Mouse (Mus musculus) adrenal gland, postnatal 25 days (tissue): ENCODE data around the gene Ly75. TPM values are rescaled to one million over a fixed set of nuclear protein-coding genes. Genes with fewer than 3 reads are reported as not detected.

Experiments
- DNase-seq: peaks from one replicate; pipeline ENCODE4 v3.0.0; 2021; ENCODE audit warnings: mixed read lengths
- total RNA-seq: library from RNA; stranded (reverse); gene quantifications from 2 replicates; pipeline ENCODE4 v1.2.3, GENCODE M21; 2021

The Ly75 gene
- total RNA-seq, 1 experiment from 2014 or later, result 1.3 TPM

GRCm38 (mm10) chr2:60370188-60370587, 12.9 kb downstream of the Ly75 start:
- no peak for DNase-seq

GRCm38 (mm10) chr2:60369454-60369853, 13.6 kb downstream of the Ly75 start:
- DNase-seq, result no peak

- no peak for DNase-seq
Observed at GRCm38 (mm10) chr2:60367871-60368270, 15.2 kb downstream of the Ly75 start.

GRCm38 (mm10) chr2:60367204-60367603, 15.9 kb downstream of the Ly75 start:
- DNase-seq, result no peak

GRCm38 (mm10) chr2:60365820-60366610, 17.1 kb downstream of the Ly75 start:
- DNase-seq, result no peak

GRCm38 (mm10) chr2:60365138-60365775, 17.8 kb downstream of the Ly75 start:
- DNase-seq, result no peak

GRCm38 (mm10) chr2:60362146-60362545, 21.0 kb downstream of the Ly75 start:
- no peak for DNase-seq

GRCm38 (mm10) chr2:60359796-60360195, 23.3 kb downstream of the Ly75 start:
- no peak for DNase-seq

GRCm38 (mm10) chr2:60355388-60355683, 27.8 kb downstream of the Ly75 start:
- DNase-seq, result no peak

GRCm38 (mm10) chr2:60354541-60355387, 28.3 kb downstream of the Ly75 start:
- no peak for DNase-seq

- DNase-seq, result no peak
Observed at GRCm38 (mm10) chr2:60352296-60352695, 30.8 kb downstream of the Ly75 start.

GRCm38 (mm10) chr2:60351781-60352180, 31.3 kb downstream of the Ly75 start:
- no peak for DNase-seq

GRCm38 (mm10) chr2:60347875-60348274, 35.2 kb downstream of the Ly75 start:
- no peak for DNase-seq

- DNase-seq, result no peak
Observed at GRCm38 (mm10) chr2:60346531-60346930, 36.6 kb downstream of the Ly75 start.

- no peak for DNase-seq
Observed at GRCm38 (mm10) chr2:60345717-60346116, 37.4 kb downstream of the Ly75 start.

GRCm38 (mm10) chr2:60343607-60344289, 39.4 kb downstream of the Ly75 start:
- no peak for DNase-seq

GRCm38 (mm10) chr2:60342107-60342880, 40.8 kb downstream of the Ly75 start:
- DNase-seq, result no peak

- no peak for DNase-seq
Observed at GRCm38 (mm10) chr2:60337937-60338336, 45.2 kb downstream of the Ly75 start.

GRCm38 (mm10) chr2:60328641-60329040, 54.5 kb downstream of the Ly75 start:
- no peak for DNase-seq

GRCm38 (mm10) chr2:60327581-60327980, 55.5 kb downstream of the Ly75 start:
- DNase-seq, result no peak

- DNase-seq, result no peak
Observed at GRCm38 (mm10) chr2:60326948-60327347, 56.2 kb downstream of the Ly75 start.

GRCm38 (mm10) chr2:60323411-60323810, 59.7 kb downstream of the Ly75 start:
- DNase-seq, result no peak
